In the genomic region with DNA sequence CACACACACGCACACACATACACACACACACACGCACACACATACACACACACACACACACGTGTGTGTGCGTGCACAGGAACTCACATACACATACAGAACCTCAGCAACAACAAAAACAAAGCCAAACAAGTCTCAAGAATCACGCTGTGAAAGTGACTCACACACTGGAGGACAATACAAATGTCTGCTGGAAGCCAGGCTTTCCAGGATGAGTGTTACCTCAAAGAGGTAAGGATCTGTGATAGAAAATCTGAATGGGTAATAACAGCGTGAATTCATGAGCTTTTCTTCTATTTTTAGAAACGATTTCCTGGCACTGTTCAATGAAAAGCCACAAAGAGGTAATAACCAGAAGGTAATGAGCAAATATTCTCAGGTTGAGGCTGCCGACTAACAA, we compare ENCODE assay signal across 27 mouse cellular contexts.
"Had no signal": no experiment of that assay in that cellular context is flagged by ENCODE, and none has a peak within 500 bp of the region (broad histone marks: within the 10 kb centered on the region; RNA-seq: fewer than 3 reads in every experiment).

No protein-coding gene starts in this region.

- H3K4me2 ChIP-seq: heart, embryonic 11.5 days; heart, embryonic 13.5 days; heart, embryonic 15.5 days; hindbrain, embryonic 12.5 days; hindbrain, embryonic 14.5 days; intestine, embryonic 15.5 days; limb, embryonic 12.5 days; liver, embryonic 11.5 days; liver, embryonic 13.5 days; liver, embryonic 15.5 days had no signal

- ATAC-seq: inflammation-experienced regulatory T-cells, adult 6 months; intestine, embryonic 15.5 days; intestine, postnatal 0 days; liver, postnatal 0 days had no signal

- DNase-seq: gastrocnemius, postnatal 14 days; gastrocnemius, postnatal 36 days; heart, adult 2 months; heart, postnatal 14 days; heart, postnatal 36 days; kidney, adult 18-20 months; kidney, adult 8-10 months; kidney, postnatal 10 days; kidney, postnatal 25 days; kidney, postnatal 4 days; liver; liver, embryonic 13.5 days; liver, postnatal 0 days had no signal

- H3K4me3 ChIP-seq: heart, adult 2 months; heart, embryonic 13.5 days; heart, embryonic 15.5 days; hindbrain, embryonic 12.5 days; intestine, embryonic 15.5 days; layer of hippocampus, adult 2 months; left cerebral cortex, adult 2 months; limb, embryonic 10.5 days; limb, embryonic 12.5 days; liver, embryonic 13.5 days; liver, embryonic 15.5 days had no signal

- H3K27me3 ChIP-seq: heart, embryonic 13.5 days; heart, embryonic 15.5 days; hindbrain, embryonic 12.5 days; intestine, embryonic 15.5 days; limb, embryonic 12.5 days; liver, embryonic 13.5 days; liver, embryonic 15.5 days had no signal

- H3K27ac ChIP-seq: heart, adult 2 months; heart, embryonic 13.5 days; heart, embryonic 15.5 days; hindbrain, embryonic 12.5 days; hindbrain, embryonic 14.5 days; intestine, embryonic 15.5 days; layer of hippocampus, adult 2 months; left cerebral cortex, adult 2 months; limb, embryonic 10.5 days; limb, embryonic 12.5 days; liver, embryonic 13.5 days; liver, embryonic 15.5 days had no signal

- H3K9me3 ChIP-seq: heart, embryonic 13.5 days; heart, embryonic 15.5 days; hindbrain, embryonic 12.5 days; intestine, embryonic 15.5 days; limb, embryonic 10.5 days; limb, embryonic 12.5 days; liver, embryonic 13.5 days; liver, embryonic 15.5 days had no signal

- H3K4me1 ChIP-seq: heart, embryonic 13.5 days; heart, embryonic 15.5 days; hindbrain, embryonic 12.5 days; intestine, embryonic 15.5 days; limb, embryonic 10.5 days; limb, embryonic 12.5 days; liver, embryonic 13.5 days; liver, embryonic 15.5 days had no signal

- H3K9ac ChIP-seq: heart, embryonic 13.5 days; heart, embryonic 15.5 days; hindbrain, embryonic 12.5 days; hindbrain, embryonic 14.5 days; intestine, embryonic 15.5 days; limb, embryonic 12.5 days; liver, embryonic 13.5 days; liver, embryonic 15.5 days; liver, postnatal 0 days had no signal
